Mouse (Mus musculus) adrenal gland, postnatal 14 days (tissue): ENCODE results near the gene Hipk1. TPM values are rescaled to one million over a fixed set of nuclear protein-coding genes. Genes with fewer than 3 reads are reported as not detected.
"Not testable (repeated sequence)": the region's sequence is repeated elsewhere in the genome, so short reads cannot be mapped to it uniquely, and the experiment has no call there.

ENCODE experiments used
- DNase-seq: peaks from one replicate; pipeline ENCODE4 v3.0.0; 2021; ENCODE audit warnings: mixed read lengths
- total RNA-seq: library from RNA; stranded (reverse); gene quantifications from 2 replicates; pipeline ENCODE4 v1.2.3, GENCODE M21; 2021

The Hipk1 gene
- total RNA-seq, 1 experiment from 2014 or later = 149 TPM

DNA sequence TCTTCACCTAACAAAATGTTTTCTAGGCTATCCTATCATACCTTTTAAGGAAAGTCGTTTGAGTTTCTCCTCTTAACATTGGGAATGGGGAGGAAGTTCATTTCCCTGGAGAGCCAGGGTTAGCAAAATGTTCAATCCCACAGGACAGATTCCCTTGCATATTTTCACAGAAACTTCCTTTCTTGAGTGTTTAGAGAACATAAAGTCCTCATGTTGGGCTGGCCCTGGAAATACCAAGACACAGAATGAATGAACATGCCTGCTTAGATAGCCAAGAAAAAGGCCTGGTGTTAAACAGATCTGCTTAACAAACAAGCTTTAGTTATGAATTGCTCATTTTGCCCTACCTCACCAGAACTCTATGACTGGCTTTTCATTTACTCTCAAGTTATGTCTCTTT lies 1.2 kb upstream of the Hipk1 start:
- no peak for DNase-seq

DNA sequence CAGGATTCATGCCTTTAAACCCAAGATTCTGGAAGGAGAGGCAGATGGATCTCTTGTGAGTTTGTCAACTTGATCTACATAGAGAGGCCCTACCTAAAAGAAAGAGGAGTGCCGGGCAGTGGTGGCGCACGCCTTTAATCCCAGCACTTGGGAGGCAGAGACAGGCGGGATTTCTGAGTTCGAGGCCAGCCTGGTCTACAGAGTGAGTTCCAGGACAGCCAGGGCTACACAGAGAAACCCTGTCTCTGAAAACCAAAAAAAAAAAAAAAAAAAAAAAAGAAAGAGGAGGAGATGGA lies 696 bp upstream of the Hipk1 start:
- not testable (repeated sequence) for DNase-seq

DNA sequence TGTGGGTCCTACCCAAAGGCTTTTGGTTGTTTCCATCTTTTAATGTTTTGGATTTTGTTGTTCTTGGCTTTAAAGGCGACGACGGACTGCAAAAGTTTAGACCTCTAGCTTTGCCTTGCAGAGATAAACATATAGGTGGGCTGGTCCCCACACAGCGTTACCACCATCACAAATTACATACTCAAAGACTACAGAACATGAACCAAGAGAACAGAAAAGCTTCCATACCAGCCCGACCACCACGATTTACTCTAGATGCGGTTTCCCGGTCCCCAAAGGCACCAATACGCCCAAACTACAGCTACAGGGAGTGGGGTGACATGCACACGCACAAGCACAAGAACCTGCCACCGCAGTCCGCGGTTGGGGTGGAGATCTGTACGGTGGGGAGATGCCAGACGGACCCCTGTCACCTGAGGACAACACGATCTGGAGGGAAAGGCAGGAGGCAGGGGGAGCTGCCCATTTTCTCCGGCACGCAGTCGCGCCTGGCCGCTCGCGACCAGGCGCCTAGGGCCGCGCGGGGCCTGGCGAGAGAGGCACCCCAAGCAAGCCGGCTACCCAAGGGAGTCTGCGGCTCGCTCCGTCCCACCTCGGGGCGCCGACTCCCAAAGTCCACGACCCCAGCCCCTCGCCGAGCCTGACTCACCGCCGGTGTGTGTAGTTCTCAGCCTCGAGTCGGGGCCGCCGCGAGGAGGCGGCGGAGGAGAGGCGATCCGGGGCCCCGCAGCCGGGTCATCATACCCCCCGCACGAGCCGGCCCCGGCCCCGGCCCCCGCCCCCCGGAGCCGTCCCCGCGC lies 817 bp downstream of the Hipk1 start:
- no peak for DNase-seq

DNA sequence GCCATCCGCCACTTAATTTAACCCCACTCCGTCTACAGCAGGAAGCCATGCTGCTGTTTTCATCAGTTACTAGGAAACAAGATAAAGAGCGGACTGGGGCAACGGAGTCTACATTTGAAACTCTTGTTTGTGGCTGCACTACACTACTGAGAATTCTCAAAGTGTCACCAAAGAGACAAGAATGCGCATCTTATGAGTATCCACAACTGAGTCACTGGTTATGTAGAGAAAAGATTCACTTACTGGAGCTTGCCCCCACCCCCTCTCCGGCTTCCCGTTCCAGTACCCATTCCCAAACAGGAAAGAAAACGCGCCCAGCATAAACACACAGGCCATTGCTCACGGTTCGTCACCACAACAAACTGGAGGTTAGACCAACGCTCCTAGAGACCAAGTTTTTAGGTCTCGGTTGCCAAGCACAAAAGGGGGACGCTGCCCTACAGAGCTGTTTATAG lies 1.4 kb downstream of the Hipk1 start:
- DNase-seq = peak; percentile 64

DNA sequence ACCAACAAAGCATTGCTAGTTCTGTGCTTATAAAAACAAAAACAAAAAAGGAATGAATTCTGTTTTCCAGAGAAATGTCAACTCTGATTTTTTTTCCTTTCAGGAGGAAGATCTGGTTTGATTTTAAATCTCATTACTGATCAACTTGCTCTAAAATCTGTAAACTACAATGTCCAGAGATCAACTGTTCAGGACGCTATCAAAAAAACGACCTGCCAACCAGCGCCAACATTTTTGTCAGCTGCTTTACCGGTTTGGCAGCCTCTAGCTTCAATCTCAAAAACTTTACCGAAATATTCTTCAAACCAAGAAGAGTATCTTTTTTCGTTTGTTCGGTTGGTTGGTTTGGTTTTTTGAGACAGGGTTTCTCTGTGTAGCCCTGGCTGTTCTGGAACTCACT lies 2.3 kb downstream of the Hipk1 start:
- no peak for DNase-seq

DNA sequence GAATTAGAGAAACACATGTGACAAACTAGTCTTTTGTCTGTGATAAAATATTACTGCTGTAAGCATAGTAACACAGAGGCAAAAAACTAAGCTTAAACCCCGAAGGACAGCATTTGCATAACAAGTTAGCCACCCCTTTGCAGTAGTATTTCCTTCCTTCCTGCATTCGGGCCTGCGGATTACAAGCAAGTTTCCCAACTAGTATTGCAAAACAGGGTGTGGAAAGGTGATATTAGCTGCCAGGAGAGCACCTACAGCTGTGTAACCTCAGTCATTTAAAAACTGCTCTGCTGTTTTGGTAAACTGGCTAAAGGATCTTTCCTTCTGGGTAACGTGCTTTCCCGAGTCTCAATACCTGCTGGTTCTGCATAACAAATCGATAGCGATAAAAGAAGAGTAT lies 4.1 kb downstream of the Hipk1 start:
- DNase-seq = peak; percentile 37

DNA sequence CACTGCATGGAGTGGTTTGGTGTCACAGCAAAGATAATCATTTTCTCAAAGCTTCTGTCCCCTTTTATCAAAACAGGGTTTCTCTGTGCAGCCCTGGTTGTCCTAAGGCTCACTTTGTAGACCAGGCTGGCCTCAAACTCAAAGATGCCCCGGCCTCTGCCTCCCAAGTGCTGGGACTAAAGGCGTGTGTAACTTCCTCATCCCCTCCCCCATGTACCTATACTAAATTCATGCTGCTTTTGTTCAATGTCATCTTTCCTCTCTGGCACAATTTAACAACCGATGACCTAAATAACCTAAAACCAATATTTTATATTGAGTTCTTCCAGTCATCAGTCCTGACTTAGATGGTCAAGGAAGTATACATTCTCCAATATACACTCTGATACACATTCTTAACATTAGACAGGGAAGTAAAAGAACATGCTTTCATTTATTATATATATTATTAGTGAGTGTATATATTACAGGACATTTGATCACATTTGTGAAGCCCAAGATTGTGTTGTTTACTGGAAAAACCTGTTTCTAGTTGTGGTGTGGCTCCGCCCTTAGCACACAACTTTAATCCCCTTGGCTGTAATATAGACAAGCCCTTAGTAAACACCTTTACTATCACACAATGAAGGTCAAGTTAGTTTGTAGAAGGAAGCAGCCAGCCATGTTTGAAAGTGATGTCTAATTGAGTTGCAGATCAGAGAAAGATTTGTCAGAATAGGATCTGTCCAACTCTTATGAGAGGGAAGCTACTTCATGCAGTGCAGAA lies 8.3 kb downstream of the Hipk1 start:
- DNase-seq = no peak

DNA sequence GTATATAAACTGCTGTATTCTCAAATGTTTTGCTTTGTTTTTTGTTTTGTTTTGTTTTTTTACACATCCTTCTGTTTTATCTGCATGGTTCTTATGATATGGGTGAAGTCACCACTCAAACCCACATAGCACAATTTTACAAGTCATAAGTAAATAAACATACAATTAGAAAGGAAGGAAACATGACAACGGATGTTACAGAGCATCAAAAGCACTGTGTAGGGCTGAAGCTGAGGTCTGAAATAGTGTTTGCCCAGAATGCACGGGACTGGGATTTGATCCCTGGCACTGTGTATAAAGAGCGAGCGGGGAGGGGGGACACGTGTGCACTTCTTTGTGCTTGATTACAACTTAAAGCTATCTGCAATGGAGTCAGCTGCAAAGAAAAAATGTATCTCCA lies 10.6 kb downstream of the Hipk1 start:
- DNase-seq = no peak

DNA sequence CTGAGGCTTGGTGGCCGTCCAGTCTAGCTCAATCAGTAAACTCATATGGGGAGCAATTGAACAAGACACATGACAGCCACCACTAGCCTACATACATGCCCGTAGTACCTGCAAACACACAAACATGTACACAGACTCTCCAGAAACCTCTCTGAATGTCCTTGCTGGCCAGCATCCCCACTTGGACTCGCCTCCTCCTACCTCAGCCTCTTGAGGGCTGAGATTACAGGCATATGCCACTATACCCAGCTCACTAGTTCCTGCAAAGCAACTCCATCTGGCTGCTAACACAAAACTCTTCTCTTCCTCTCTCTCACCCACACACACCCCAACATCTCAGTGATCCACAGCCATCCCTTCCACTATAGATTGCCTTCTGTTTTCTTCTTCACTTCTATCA lies 11.1 kb downstream of the Hipk1 start:
- DNase-seq = no peak

DNA sequence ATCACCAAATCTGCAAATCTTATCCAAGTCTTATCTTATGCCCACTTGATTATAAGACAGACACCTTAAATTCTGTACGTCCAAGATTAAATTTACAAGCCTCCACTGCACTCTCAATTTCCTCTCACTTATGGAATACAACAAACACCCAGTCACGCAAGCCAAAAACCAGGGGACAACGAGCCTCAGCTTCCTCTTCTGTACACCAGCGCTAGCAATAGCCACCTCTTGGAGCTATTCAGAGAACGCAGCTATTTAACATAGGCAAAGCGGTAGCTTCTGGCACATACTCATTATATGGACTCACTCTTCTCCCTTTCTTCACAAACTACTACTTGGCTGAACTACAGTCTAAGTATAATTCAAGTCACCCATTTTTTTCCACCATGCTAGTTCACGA lies 12.2 kb downstream of the Hipk1 start:
- DNase-seq = no peak

DNA sequence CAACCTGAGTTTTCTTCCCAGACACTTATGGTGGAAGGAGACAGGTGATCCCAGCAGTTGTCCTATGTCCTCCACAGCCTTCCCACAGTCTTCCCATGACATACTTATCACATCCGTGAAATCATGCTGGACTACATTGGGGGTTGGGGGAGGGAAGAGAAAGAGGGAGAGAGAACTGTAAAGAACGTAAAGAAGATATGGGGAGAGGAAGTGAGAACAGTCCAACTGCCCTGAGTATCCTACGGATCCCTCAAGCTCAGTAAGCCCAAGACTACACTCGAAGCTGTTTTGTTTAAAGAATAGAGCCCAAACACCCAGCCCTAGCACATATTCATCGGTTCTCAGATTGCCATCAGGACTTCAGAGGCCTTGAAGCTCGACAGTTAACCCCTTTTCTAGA lies 12.7 kb downstream of the Hipk1 start:
- no peak for DNase-seq

DNA sequence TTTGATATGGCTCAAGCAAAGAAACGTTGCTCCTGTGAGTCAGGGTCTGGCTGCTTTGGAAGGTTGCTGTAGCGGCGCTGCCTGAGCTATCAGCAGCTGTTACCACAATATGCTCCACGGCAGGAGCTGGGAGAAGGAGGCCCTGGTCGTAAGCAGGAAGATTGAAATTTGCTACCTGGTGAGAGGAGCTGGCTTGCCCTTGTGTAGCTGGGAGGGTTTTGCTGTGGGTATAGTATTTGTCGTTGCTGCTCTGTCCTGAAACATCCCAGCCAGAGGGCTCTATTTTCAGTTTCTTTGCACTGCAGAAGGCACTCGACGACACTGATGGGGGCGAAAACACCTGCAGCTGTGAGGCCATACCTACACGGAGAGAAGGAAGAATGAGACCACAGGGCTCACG lies 13.4 kb downstream of the Hipk1 start:
- no peak for DNase-seq

DNA sequence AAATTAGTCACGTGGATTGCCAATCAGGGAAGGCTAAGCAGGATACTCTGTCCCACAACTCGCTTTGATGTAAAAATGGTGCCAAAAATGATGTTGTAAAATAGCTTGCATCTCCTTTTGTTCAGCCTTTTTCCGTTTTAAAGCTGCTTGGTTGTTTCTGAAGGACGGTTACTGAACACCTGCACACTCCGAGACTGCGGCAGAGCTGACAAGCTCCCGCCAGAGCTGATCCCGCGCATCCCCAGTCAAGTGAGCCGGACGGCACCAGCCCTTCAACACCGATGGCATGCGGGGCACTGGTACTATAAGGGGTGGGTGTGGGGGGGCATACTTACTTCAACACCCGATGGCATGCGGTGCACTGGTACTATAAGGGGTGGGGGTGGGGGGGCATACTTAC lies 17.4 kb downstream of the Hipk1 start:
- no peak for DNase-seq

DNA sequence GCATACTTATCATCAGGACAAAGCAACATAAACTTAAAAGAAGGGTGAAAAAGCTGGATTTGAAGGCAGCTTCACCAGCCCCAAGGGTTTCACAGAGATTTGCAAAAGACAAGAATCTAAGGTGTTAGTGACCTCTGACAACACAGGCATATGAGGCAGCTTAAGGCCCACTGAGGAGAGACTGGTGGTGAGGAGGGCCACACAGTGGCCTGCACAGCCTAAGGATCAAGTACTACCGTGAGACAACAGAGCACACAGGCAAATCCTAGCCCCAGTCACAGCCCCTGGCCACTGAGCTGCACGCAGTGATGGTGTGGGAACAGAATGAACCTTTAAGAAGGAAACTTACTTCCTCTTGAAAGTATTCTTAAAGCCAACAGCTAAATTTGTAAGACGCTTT lies 17.9 kb downstream of the Hipk1 start:
- DNase-seq = no peak

DNA sequence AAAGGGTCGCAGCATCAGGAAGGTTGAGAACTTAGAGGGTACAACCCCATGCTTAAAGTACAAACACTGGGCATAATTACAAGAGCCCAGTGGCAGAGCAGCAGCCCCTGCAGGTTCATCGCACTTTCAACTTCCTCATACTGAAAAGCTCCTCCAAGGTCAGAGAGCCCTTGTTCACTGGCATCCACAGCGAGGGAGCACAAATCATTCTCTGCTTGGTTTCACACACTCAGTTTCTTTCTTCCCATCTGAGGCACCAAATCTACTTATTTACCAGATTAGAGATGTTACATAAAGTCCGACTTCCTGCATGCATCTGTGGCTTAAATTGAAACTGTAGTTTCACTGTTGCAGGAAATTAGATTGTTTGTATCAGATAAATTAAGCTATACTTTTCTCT lies 18.5 kb downstream of the Hipk1 start:
- peak; percentile 42 for DNase-seq

DNA sequence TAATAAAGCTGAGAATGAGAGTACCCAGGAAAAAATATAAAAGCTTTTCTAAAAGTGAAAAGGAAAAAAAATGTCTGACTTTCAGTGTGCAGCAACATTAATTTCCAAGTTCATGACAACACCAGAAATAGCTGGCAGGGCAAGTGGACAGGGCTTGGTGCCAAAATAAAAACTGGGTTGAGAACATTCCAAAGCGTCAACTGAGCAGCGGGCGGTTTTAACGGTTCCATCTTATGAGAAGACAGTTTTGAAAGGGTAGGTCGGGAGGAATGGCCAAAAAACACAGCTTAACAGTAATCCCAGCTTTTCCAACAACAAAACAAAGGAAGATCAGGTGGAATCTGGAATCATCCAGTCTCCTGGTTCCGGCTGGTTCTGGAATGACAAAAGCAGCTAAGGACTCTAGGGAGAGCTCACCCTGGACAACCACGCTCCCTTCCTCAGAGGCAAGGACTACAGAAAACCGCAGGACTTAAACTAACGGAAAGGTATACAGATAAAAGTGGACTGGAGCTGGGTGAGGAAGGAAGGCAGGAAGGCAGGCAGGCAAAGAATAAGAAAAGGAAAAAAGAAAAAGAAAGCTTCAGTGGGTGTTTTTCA lies 19.7 kb downstream of the Hipk1 start:
- DNase-seq = peak; percentile 89

DNA sequence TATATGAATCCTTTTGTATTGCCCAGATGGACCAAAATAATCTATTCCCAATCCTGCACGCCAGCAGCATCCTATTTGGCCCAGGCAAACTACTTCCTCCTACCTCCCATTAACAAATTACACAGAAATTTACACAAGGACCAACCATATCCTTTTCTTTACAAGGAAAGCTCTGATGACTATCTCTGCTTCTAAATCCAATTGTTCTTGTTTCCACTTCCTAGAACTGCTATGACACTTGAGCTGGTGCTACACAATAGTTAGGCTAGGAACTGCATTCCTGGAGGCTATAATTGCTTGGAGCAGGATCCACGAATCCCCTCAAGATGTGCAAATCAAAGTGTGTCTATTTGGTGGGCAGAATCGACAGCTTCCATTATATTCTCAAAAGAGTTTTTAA lies 24.6 kb downstream of the Hipk1 start:
- no peak for DNase-seq

DNA sequence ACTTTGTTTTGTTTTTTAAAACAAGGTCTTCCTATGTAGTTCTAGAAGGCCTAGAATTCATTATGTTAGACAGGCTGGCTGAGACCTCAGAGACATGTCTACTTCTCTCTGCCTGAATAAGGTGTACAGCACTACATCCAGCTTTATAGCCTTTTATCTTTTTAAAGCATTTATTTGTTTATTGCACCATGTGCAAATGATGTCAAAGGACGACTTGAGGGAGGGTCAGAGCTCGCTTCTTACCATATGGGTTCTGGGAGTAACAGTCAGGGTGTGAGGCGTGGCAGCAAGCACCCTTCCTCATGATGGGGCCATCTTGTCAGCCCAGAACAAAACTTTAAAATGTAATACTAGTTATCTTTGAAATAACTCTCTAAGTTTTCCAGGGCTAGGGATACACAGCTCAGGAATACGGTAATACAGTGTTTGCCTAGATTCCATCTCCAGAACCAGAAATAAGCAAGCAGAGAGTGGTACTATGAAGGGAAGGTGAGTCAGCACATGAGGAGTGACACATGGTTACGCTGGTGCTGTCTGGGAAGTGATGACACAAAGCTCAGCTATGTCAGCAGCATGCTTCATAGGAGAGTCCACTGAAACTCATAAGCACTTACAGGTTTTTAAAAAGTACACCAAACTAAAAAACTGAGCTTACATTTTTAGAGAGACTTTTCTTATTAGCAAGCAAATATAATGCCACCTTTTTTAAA lies 31.9 kb downstream of the Hipk1 start:
- no peak for DNase-seq

DNA sequence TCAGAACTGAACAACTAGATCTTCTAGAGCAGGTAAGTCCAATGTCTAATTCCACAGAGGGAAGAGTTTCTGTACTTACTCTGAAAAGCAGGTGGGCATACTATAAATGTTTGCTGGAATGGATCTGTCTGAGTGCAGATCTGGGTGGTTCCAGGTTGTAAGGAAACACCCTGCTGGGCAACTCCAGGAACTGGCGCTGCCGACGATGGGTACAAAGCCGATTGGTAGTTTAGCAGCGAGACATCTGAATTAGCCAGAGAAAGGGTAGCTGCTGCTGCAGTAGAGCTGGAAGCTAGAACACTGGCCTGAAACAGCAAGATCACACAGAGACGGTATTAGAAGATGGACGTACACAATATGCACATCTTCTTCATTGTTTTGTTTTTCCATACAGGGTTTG lies 32.9 kb downstream of the Hipk1 start:
- DNase-seq = no peak

DNA sequence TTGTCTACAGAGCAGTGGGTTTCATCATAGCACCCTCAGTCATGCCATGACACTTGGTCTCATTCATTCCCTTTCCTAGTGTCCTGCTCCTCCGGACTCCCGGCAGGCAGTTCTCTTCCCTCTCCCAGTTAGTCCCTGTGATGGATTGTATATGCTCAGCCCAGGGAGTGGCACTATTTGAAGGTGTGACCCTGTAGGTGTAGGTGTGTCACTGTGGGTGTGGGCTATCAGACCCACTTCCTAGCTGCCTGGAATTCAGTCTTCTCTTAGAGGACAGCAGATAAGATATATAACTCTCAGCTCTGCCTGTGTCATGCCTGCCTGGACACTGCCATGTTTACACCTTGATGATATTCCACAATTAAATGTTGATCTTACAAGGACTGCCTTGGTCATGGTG lies 34.4 kb downstream of the Hipk1 start:
- DNase-seq = no peak

DNA sequence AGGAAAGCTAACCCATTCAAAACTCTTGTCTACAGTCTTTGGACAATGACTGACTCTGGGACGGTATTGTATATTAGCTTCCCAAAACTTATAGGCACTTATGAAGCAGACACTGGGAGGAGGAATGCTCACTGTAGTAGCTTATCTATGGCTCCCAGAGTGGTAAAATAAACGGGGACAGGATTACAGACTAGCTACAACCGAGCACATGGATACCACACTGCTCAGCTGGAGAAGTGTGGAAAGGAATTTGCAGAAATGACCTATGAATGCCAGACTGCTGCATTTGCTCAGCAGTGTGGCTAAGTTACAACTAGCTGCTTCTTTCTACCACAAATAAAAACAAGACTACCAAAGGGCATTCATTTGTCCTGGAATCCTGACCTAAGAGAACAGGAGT lies 36.0 kb downstream of the Hipk1 start:
- DNase-seq = no peak

DNA sequence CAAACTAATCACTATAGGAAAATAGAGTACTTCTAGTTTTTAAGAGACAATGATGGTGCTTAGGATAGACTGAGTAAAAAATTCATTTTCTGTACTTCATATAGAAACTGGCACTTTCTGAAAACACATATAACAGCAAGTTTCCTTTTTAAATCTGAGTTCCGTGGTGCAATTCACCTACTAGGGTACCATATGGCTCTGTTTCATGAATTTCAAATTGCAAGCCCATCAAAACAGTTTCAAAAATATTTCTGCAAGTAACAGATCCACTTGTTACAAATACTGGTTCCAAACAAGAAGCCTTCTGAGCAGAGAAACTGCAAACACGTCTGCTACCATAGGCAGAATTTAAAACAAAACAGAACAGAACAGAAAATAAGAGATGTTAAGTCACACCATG lies 39.8 kb downstream of the Hipk1 start:
- no peak for DNase-seq

DNA sequence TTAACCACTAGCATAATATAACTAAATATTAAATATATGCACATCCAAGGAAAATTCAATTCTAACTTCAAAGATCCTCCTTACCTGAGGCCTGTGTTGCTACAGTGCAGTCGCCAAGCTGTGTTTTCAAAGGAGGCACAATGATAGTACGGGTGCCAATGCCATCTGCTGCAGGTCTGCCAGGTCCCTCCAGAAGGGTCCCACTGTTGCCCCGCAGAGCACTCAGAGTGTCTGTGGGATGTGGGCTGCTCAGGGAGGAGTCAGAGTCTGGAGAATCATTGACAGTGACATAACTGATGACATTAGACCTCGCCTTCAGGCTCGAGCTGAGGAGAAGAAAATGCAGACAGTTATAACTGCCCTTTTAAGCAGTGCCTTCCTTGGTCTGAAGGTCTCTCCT lies 44.7 kb downstream of the Hipk1 start:
- no peak for DNase-seq
